Mouse (Mus musculus) liver, postnatal 0 days (tissue): ENCODE measurements around the gene Zfp12. TPM values are rescaled to one million over a fixed set of nuclear protein-coding genes. Genes with fewer than 3 reads are reported as not detected.

Experiments
- ATAC-seq: fragments of 200-750 bp; cut with Nextera tagmentation; 2 replicates; pipeline ENCODE4 v1.8.0; 2017; ENCODE audit warnings: mild to moderate bottlenecking, moderate library complexity
- DNase-seq: peaks from one replicate; pipeline ENCODE4 v3.0.0-alpha.2; 2016
- H3K27ac ChIP-seq: fragments of 300-500 bp; sonication (generic); 2 replicates; pipeline ENCODE4 v1.5.1; 2014; ENCODE audit warnings: antibody characterized with exemption, moderate library complexity, mild to moderate bottlenecking, low read depth
- H3K27me3 ChIP-seq: fragments of 300-500 bp; sonication (generic); 2 replicates; pipeline ENCODE4 v1.6.1; 2014; ENCODE audit warnings: low read length, control low read depth, mixed read lengths; ENCODE audit not compliant: insufficient read depth
- H3K36me3 ChIP-seq: fragments of 300-500 bp; sonication (generic); replicated peaks from 2 replicates; pipeline ENCODE4 v1.6.1; 2014; ENCODE audit warnings: mild to moderate bottlenecking, control low read depth, low read length, moderate library complexity, mixed read lengths; ENCODE audit not compliant: insufficient read depth
- H3K4me1 ChIP-seq: fragments of 300-500 bp; sonication (generic); 2 replicates; pipeline ENCODE4 v1.6.1; 2014; ENCODE audit warnings: antibody characterized with exemption, mild to moderate bottlenecking, control low read depth; ENCODE audit not compliant: insufficient read depth
- H3K4me2 ChIP-seq: fragments of 300-500 bp; sonication (generic); 2 replicates; pipeline ENCODE4 v1.6.1; 2014; ENCODE audit warnings: low read depth, mild to moderate bottlenecking, low read length, moderate library complexity, mixed read lengths
- H3K4me3 ChIP-seq: fragments of 300-500 bp; sonication (generic); 2 replicates; pipeline ENCODE4 v1.5.1; 2014; ENCODE audit warnings: low read depth, low read length
- H3K9ac ChIP-seq: fragments of 300-500 bp; sonication (generic); replicated peaks from 2 replicates; pipeline ENCODE4 v1.6.1; 2014; ENCODE audit warnings: mild to moderate bottlenecking, moderate library complexity
- H3K9me3 ChIP-seq: fragments of 300-500 bp; sonication (generic); 2 replicates; pipeline ENCODE4 v1.6.1; 2016; ENCODE audit warnings: mild to moderate bottlenecking, control low read depth, low read length, mixed read lengths
- CTCF ChIP-seq: sonication (generic); IDR thresholded peaks from 2 replicates; pipeline ENCODE4 v1.5.1; 2016; ENCODE audit warnings: antibody characterized with exemption, low read depth
- EP300 ChIP-seq: IDR thresholded peaks from 2 replicates; pipeline ENCODE4 v1.6.1; 2016; ENCODE audit warnings: antibody characterized with exemption, low read depth, mild to moderate bottlenecking
- WGBS: fragments of 180-500 bp; shearing (Covaris S2); extraction: QIAGEN DNeasy Blood & Tissue Kit; methylation state at CpG from one replicate; pipeline ENCODE4 v1.1.7; 2014; ENCODE audit not compliant: insufficient replicate concordance; 5-methylcytosine and 5-hydroxymethylcytosine counted together
- polyA plus RNA-seq: library from polyadenylated mRNA; unstranded; fragments of >200 nt; fragmentation: Nextera tagmentation; extraction: Ambion mirVana; gene quantifications from 2 replicates; pipeline ENCODE4 v1.2.1, GENCODE M21; 2015

The Zfp12 gene
- polyA plus RNA-seq, 1 experiment from 2014 or later = 1.4 TPM

- no peaks in the 10 kb centered on the region for H3K9me3 ChIP-seq
- DNase-seq = no peak
- 8% methylated on average over 12 of the region's 12 CpGs for WGBS
- H3K36me3 ChIP-seq = no peaks in the 10 kb centered on the region
- peak; percentile 11; the same call in 1 of the 2 replicates for ATAC-seq
- H3K9ac ChIP-seq = peak overlapping the region; percentile 79
- peak overlapping the region; percentile 77 for H3K4me3 ChIP-seq
- H3K4me2 ChIP-seq = peak overlapping the region; percentile 97
- TF ChIP-seq CTCF = no peak
- no peak for TF ChIP-seq EP300
- H3K27me3 ChIP-seq = no peaks in the 10 kb centered on the region
- H3K27ac ChIP-seq = no peak overlapping the region
- peaks cover 14% of the 10 kb centered on the region for H3K4me1 ChIP-seq
These were observed 35.2 kb downstream of the Zfp12 start for GRCm38 (mm10) chr5:143270151-143270519.

GRCm38 (mm10) chr5:143271642-143272041 is 36.7 kb downstream of the Zfp12 start:
- 78% methylated on average over 6 of the region's 6 CpGs for WGBS
- no peaks in the 10 kb centered on the region for H3K27me3 ChIP-seq
- H3K9ac ChIP-seq = no peak overlapping the region

GRCm38 (mm10) chr5:143272108-143272507 is 37.1 kb downstream of the Zfp12 start:
- H3K36me3 ChIP-seq = no peaks in the 10 kb centered on the region
- H3K4me3 ChIP-seq = no peak overlapping the region
- TF ChIP-seq EP300 (no peak), CTCF (no peak)
- H3K9me3 ChIP-seq = no peaks in the 10 kb centered on the region
- 41% methylated on average over 3 of the region's 3 CpGs for WGBS
- peaks cover 14% of the 10 kb centered on the region for H3K4me1 ChIP-seq
- no peak overlapping the region for H3K27ac ChIP-seq
- DNase-seq = no peak
- no peak overlapping the region for H3K4me2 ChIP-seq
- no peaks in the 10 kb centered on the region for H3K27me3 ChIP-seq
- 0 out of 2 replicates have a peak, but pooled peaks have one; percentile 33 for ATAC-seq
- H3K9ac ChIP-seq = no peak overlapping the region

More at GRCm38 (mm10) chr5:143271642-143272041, 36.7 kb downstream of the Zfp12 start:
- Histone ChIP-seq H3K4me2 (no peak overlapping the region), H3K27ac (no peak overlapping the region), H3K4me3 (no peak overlapping the region), H3K4me1 (peaks cover 14% of the 10 kb centered on the region), H3K36me3 (no peaks in the 10 kb centered on the region), H3K9me3 (no peaks in the 10 kb centered on the region)
- no peak for DNase-seq
- no peak for ATAC-seq
- TF ChIP-seq EP300 = no peak
- TF ChIP-seq CTCF = no peak

DNA sequence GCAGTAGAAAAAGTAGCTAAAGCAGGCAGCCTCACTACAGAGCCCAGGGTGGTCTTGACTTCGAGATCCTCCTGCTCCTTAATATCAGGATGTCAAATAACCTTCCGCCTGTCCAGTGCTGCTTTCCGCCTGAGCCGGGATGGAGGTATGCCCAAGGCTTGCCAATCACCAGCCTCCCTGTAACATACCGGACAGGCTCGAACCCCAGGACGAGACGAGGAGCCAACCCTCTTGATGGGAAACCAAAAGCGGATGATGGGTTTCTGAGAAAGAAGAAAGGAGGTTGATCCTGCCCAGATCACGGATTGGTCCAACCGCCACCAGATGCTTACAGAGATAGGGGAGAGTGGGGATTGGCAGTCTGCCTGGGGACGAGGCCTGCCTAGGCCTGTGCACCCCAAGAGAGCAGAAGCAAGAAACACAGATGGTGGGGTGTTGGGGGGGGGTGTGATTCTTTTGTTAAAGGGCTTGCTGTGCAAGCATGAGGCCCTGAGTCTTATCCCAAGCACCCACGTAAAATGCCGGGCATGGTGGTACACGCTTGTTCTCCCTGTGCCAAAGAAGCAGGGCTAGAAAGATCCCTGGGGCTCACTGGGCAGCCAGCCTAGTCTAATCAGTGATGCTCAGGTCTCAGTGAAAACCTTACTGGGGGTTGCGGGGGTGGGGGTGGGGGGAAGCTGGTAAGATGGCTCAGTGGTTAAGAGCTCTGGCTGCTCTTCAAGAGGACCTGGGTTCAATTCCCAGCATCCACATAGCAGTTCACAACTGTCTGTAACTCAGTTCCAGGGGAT is 37.8 kb downstream of the Zfp12 start:
- Histone ChIP-seq H3K4me2 (no peak overlapping the region), H3K4me3 (no peak overlapping the region), H3K9me3 (no peaks in the 10 kb centered on the region), H3K4me1 (peaks cover 14% of the 10 kb centered on the region), H3K36me3 (no peaks in the 10 kb centered on the region), H3K9ac (no peak overlapping the region), H3K27me3 (no peaks in the 10 kb centered on the region), H3K27ac (no peak overlapping the region)
- no peak for TF ChIP-seq CTCF
- peak; percentile 71 for TF ChIP-seq EP300
- WGBS = 62% methylated on average over 16 of the region's 16 CpGs
- DNase-seq (peak; percentile 41), ATAC-seq (peak; percentile 80)

GRCm38 (mm10) chr5:143275761-143276160 is 40.8 kb downstream of the Zfp12 start:
- Histone ChIP-seq H3K36me3 (no peaks in the 10 kb centered on the region), H3K27ac (no peak overlapping the region), H3K4me1 (peaks cover under 1% of the 10 kb centered on the region), H3K27me3 (peaks cover 4% of the 10 kb centered on the region), H3K9ac (no peak overlapping the region), H3K9me3 (no peaks in the 10 kb centered on the region), H3K4me3 (no peak overlapping the region), H3K4me2 (no peak overlapping the region)
- ATAC-seq = no peak
- no peak for DNase-seq
- 43% methylated on average over 5 of the region's 5 CpGs for WGBS
- TF ChIP-seq CTCF (no peak), EP300 (no peak)

- H3K4me2 ChIP-seq = no peak overlapping the region
- H3K36me3 ChIP-seq = no peaks in the 10 kb centered on the region
- H3K9ac ChIP-seq = no peak overlapping the region
- TF ChIP-seq EP300 (no peak), CTCF (no peak)
- no peak overlapping the region for H3K4me3 ChIP-seq
- no peak for ATAC-seq
- 46% methylated on average over 10 of the region's 10 CpGs for WGBS
- no peak for DNase-seq
- no peak overlapping the region for H3K27ac ChIP-seq
- H3K9me3 ChIP-seq = no peaks in the 10 kb centered on the region
- H3K4me1 ChIP-seq = no peaks in the 10 kb centered on the region
- H3K27me3 ChIP-seq = peaks cover 4% of the 10 kb centered on the region
These were observed 44.3 kb downstream of the Zfp12 start for GRCm38 (mm10) chr5:143279247-143279646.
